Mouse (Mus musculus) ES-E14 (cell line): ENCODE measurements around the gene Gm20521. TPM values are rescaled to one million over a fixed set of nuclear protein-coding genes. Genes with fewer than 3 reads are reported as not detected.

Source experiments
- DNase-seq: peaks from one replicate; pipeline ENCODE4 v3.0.0-alpha.2; 2013; ENCODE audit warnings: low read depth, low spot score
- H3K27ac ChIP-seq: 2 replicates; pipeline ENCODE4 v1.5.1; 2012; ENCODE audit warnings: low read depth, mild to moderate bottlenecking, low read length, moderate library complexity, mixed read lengths; ENCODE audit not compliant: poor library complexity, insufficient read depth, severe bottlenecking
- H3K36me3 ChIP-seq: 2 replicates; pipeline ENCODE4 v1.6.1; 2012; ENCODE audit warnings: mild to moderate bottlenecking, low read length, moderate library complexity, mixed read lengths; ENCODE audit not compliant: control insufficient read depth, poor library complexity, insufficient read depth, severe bottlenecking
- H3K4me1 ChIP-seq, 2 experiments: fragments of 150-350 bp in 1 of 2; sonication (generic) in 1 of 2; 2 replicates each; pipeline ENCODE4 v1.6.1; 2012; ENCODE audit warnings: low read length in 2 of 2, mild to moderate bottlenecking in 1 of 2, mixed read lengths in 1 of 2; ENCODE audit not compliant: control insufficient read depth in 2 of 2, insufficient read depth in 2 of 2, poor library complexity in 1 of 2
- H3K4me3 ChIP-seq, 2 experiments: fragments of 150-350 bp in 1 of 2; sonication (generic) in 1 of 2; 2 replicates each; pipeline ENCODE4 v1.5.1; 2012; ENCODE audit warnings: low read length in 2 of 2, low read depth in 1 of 2, mild to moderate bottlenecking in 1 of 2, mixed read lengths in 1 of 2; ENCODE audit not compliant: insufficient read depth in 1 of 2, poor library complexity in 1 of 2, severe bottlenecking in 1 of 2
- H3K9ac ChIP-seq: 2 replicates; pipeline ENCODE4 v1.6.1; 2012; ENCODE audit warnings: low read depth, mild to moderate bottlenecking, low read length, mixed read lengths; ENCODE audit not compliant: poor library complexity, insufficient read depth, severe bottlenecking
- H3K9me3 ChIP-seq: fragments of 150-350 bp; sonication (generic); 2 replicates; pipeline ENCODE4 v1.6.1; 2012; ENCODE audit warnings: low read depth, mild to moderate bottlenecking, low read length; ENCODE audit not compliant: control insufficient read depth, insufficient read depth
- CHD2 ChIP-seq: IDR thresholded peaks from 2 replicates; pipeline ENCODE4 v1.6.1; 2014; ENCODE audit warnings: mild to moderate bottlenecking, low read depth, low read length, inconsistent platforms
- HCFC1 ChIP-seq: IDR thresholded peaks from 2 replicates; pipeline ENCODE4 v1.6.1; 2012; ENCODE audit warnings: low read length, inconsistent platforms, borderline replicate concordance; ENCODE audit not compliant: insufficient read depth
- MAFK ChIP-seq: IDR thresholded peaks from 2 replicates; pipeline ENCODE4 v1.6.1; 2014; ENCODE audit warnings: mild to moderate bottlenecking, low read depth, low read length, inconsistent platforms; ENCODE audit not compliant: insufficient read depth
- ZC3H11A ChIP-seq: IDR thresholded peaks from 2 replicates; pipeline ENCODE4 v1.6.1; 2012; ENCODE audit warnings: low read depth, mild to moderate bottlenecking, inconsistent platforms, low read length, borderline replicate concordance
- ZNF384 ChIP-seq: IDR thresholded peaks from 2 replicates; pipeline ENCODE4 v1.6.1; 2012; ENCODE audit warnings: low read depth, low read length, inconsistent platforms
- in situ Hi-C, 2 experiments: fragments of 600-800 bp; cut with MboI; formaldehyde crosslinking; loops; one replicate each; pipeline ENCODE4 v1.15.1; 2025; ENCODE audit warnings: low sequenced_read_pairs in 2 of 2, inconsistent platforms in 1 of 2; ENCODE audit not compliant: unreplicated experiment in 2 of 2
- total RNA-seq: library from RNA; depleted of rRNA; stranded (reverse); fragments of 300-350 nt; gene quantifications from 2 replicates; pipeline ENCODE4 v1.2.3, GENCODE M21; 2012

Gm20521 gene
- total RNA-seq, 1 experiment, result 0.71 TPM

- no peak within 1 kb of the TSS for H3K27ac ChIP-seq
- DNase-seq, result no peak
- peaks cover 2 to 3% of the 10 kb centered on the region in 2 experiments; a peak in 2 of 4 replicates for H3K4me1 ChIP-seq
- no peaks in the 10 kb centered on the region for H3K9me3 ChIP-seq
- TF ChIP-seq HCFC1, result no peak
- no peak for TF ChIP-seq ZC3H11A
- TF ChIP-seq CHD2, result no peak
- no peak for TF ChIP-seq MAFK
- H3K9ac ChIP-seq, result no peak within 1 kb of the TSS
- H3K4me3 ChIP-seq, result no peak within 1 kb of the TSS
- in situ Hi-C loops, result no loop called here
- H3K36me3 ChIP-seq, result no peaks in the 10 kb centered on the region
These were observed 12.4 kb upstream of the Gm20521 start, which contains the start of gene Homez for GRCm38 (mm10) chr14:54870861-54871260. Gene Homez, minus strand, starts transcription at chr14:54870961.

DNA sequence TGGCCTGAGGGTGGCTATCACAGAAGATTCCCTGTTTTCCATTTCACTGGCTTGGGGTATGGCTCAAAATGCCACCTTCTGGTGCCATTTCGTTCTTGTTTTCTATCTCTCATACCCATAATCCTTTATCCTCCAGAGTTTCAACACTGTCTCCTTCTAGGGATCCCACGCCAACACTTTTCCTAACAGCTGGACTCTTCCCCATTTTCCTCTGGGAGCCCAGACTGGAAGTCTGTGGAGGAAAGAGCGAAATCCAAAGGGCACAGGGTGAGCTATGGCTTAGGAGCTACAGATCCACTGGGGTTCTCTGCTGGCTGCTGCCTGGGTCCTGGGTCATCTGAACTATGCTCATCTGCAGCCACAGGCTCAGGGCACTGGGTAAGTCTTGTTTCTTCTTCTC, 9.1 kb upstream of the Gm20521 start:
- DNase-seq, result no peak
- Histone ChIP-seq H3K4me3 (no peak overlapping the region), H3K4me1 (peaks cover 0 to 3% of the 10 kb centered on the region in 2 experiments; a peak in 2 of 4 replicates), H3K36me3 (no peaks in the 10 kb centered on the region), H3K9ac (no peak overlapping the region), H3K27ac (no peak overlapping the region), H3K9me3 (no peaks in the 10 kb centered on the region)
- in situ Hi-C loops, result no loop called here
- TF ChIP-seq ZC3H11A (no peak), HCFC1 (no peak), MAFK (no peak), ZNF384 (no peak)

- TF ChIP-seq ZNF384 (peak; percentile 67), HCFC1 (no peak), MAFK (no peak), ZC3H11A (no peak), CHD2 (no peak)
These were observed 7.2 kb upstream of the Gm20521 start for GRCm38 (mm10) chr14:54875844-54876538.

GRCm38 (mm10) chr14:54876539-54877047, 6.6 kb upstream of the Gm20521 start:
- H3K27ac ChIP-seq, result 0 out of 2 replicates have a peak overlapping the region, but pooled peaks have one; percentile 33
- TF ChIP-seq ZNF384 (no peak), ZC3H11A (no peak), HCFC1 (no peak; the same call in none of the 2 replicates), MAFK (no peak), CHD2 (no peak)
- H3K9ac ChIP-seq, result peak overlapping the region; percentile 93

More at GRCm38 (mm10) chr14:54875844-54876538, 7.2 kb upstream of the Gm20521 start:
- Histone ChIP-seq H3K4me1 (peaks cover 0 to 3% of the 10 kb centered on the region in 2 experiments; a peak in 2 of 4 replicates), H3K9ac (peak overlapping the region; percentile 93), H3K9me3 (no peaks in the 10 kb centered on the region), H3K27ac (peak overlapping the region; percentile 33; the same call in 1 of the 2 replicates), H3K36me3 (no peaks in the 10 kb centered on the region), H3K4me3 (peak overlapping the region; percentile 95 to 97)
- no peak for DNase-seq
- in situ Hi-C loops, result no loop called here

More at GRCm38 (mm10) chr14:54876539-54877047, 6.6 kb upstream of the Gm20521 start:
- Histone ChIP-seq H3K4me3 (peak overlapping the region; percentile 95 to 97), H3K4me1 (peaks cover 0 to 3% of the 10 kb centered on the region in 2 experiments; a peak in 2 of 4 replicates), H3K9me3 (no peaks in the 10 kb centered on the region), H3K36me3 (no peaks in the 10 kb centered on the region)
- in situ Hi-C loops, result no loop called here
- DNase-seq, result peak; percentile 86
